Mouse (Mus musculus): ENCODE data around the gene Acnat1. TPM values are rescaled to one million over a fixed set of nuclear protein-coding genes. Genes with fewer than 3 reads are reported as not detected.
"Not testable (repeated sequence)": the region's sequence is repeated elsewhere in the genome, so short reads cannot be mapped to it uniquely, and the experiment has no call there.

Gene Acnat1
- total and polyA plus RNA-seq, 3 experiments: not detected

DNA sequence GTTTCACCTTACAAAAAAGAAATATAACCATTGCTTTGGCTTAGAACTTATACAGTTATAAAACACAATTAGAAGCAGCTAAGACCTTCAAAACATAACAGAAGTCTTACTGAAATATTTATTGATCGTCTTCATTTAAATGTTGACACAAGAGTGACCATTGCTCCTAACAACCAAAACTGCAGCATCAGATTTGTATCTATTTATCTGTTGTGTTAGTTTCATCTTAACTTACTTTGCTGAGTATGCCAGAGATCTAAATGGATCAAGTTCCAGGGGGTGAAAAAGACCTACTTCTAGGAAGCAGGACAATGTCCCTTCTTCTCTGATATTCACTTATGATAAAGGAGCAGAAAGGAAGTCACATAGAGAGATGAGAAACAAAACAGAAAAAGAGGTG lies 29.9 kb upstream of the Acnat1 start:
- no peak for TF ChIP-seq IRF4 (IDR thresholded peaks at IDR 0.05; ENCODE audit: low read depth, low read length)
- no peak for TF ChIP-seq CTCF (conservative IDR thresholded peaks at IDR 0.05 in 1 of 2, IDR thresholded peaks at IDR 0.05 in 1 of 2; ENCODE audit: low read depth in 2 of 2, low read length in 2 of 2)
- TF ChIP-seq BHLHE40 (IDR thresholded peaks at IDR 0.05; ENCODE audit: low read depth, low read length): no peak
- TF ChIP-seq TCF12 (IDR thresholded peaks at IDR 0.05; ENCODE audit: low read depth, low read length): no peak
- TF ChIP-seq EP300 (IDR thresholded peaks at IDR 0.05; ENCODE audit: low read length): no peak
- TF ChIP-seq POLR2AphosphoS2 (IDR thresholded peaks at IDR 0.05; ENCODE audit: low read depth, low read length): no peak
- TF ChIP-seq JUN (IDR thresholded peaks at IDR 0.05; ENCODE audit: insufficient read depth, low read depth, low read length): no peak
- no peak for TF ChIP-seq USF1 (IDR thresholded peaks at IDR 0.05; ENCODE audit: low read depth, low read length)
- no peak for TF ChIP-seq KAT2A (IDR thresholded peaks at IDR 0.05; ENCODE audit: insufficient replicate concordance, low read length)
- TF ChIP-seq ZKSCAN1 (IDR thresholded peaks at IDR 0.05; ENCODE audit: borderline replicate concordance, low read depth, low read length): no peak
- TF ChIP-seq ZNF384 (IDR thresholded peaks at IDR 0.05; ENCODE audit: low read depth, low read length): no peak
- no peak for TF ChIP-seq CHD2 (IDR thresholded peaks at IDR 0.05; ENCODE audit: low read length)
- TF ChIP-seq SMC3 (IDR thresholded peaks at IDR 0.05; ENCODE audit: low read depth, low read length): no peak
- TF ChIP-seq MAX (IDR thresholded peaks at IDR 0.05; ENCODE audit: low read length): no peak
- TF ChIP-seq MXI1 (IDR thresholded peaks at IDR 0.05; ENCODE audit: low read depth, low read length): no peak
- TF ChIP-seq E2F4 (IDR thresholded peaks at IDR 0.05; ENCODE audit: insufficient replicate concordance, low read depth, low read length): no peak
- no peak for TF ChIP-seq CHD1 (IDR thresholded peaks at IDR 0.05; ENCODE audit: low read depth, low read length)
- no peak for TF ChIP-seq ZMIZ1 (IDR thresholded peaks at IDR 0.05; ENCODE audit: low read depth, low read length)
- no peak for TF ChIP-seq PAX5 (IDR thresholded peaks at IDR 0.05; ENCODE audit: low read length)
- in situ Hi-C loops (cut with MboI; ENCODE audit: low pct_ligation_motif_present, low pct_unique_long_range_greater_than_20kb, low sequenced_read_pairs): no loop called here
- H3K4me3 ChIP-seq (replicated peaks in 1 of 3; ENCODE audit: low read depth in 2 of 3, low read length in 2 of 3, poor library complexity in 1 of 3): no peak overlapping the region
- no peak overlapping the region for H3K27ac ChIP-seq (ENCODE audit: insufficient read depth, low read depth)
- dilution Hi-C loops (cut with MboI; ENCODE audit: extremely low pct_ligation_motif_present, extremely low pct_unique_long_range_greater_than_20kb, low sequenced_read_pairs): no loop called here
- H3K9me3 ChIP-seq (replicated peaks; ENCODE audit: low read length): no peaks in the 10 kb centered on the region
- no peaks in the 10 kb centered on the region for H3K79me2 ChIP-seq (replicated peaks; ENCODE audit: control insufficient read depth, extremely low read depth, insufficient read depth, poor library complexity, severe bottlenecking)
- H3K4me1 ChIP-seq (ENCODE audit: control insufficient read depth in 1 of 2, insufficient read depth in 2 of 2): no peaks in the 10 kb centered on the region
- H3K27me3 ChIP-seq (replicated peaks): no peaks in the 10 kb centered on the region
- H3K4me2 ChIP-seq (ENCODE audit: insufficient read depth, low read depth, poor library complexity, severe bottlenecking): no peak overlapping the region
- no peaks in the 10 kb centered on the region for H3K36me3 ChIP-seq (replicated peaks in 1 of 2; ENCODE audit: control insufficient read depth in 1 of 2, insufficient read depth in 1 of 2, low read length in 1 of 2)
- DNase-seq (ENCODE audit: extremely low read depth): no peak
- no peak overlapping the region for H3K9ac ChIP-seq (ENCODE audit: insufficient read depth, low read depth)

DNA sequence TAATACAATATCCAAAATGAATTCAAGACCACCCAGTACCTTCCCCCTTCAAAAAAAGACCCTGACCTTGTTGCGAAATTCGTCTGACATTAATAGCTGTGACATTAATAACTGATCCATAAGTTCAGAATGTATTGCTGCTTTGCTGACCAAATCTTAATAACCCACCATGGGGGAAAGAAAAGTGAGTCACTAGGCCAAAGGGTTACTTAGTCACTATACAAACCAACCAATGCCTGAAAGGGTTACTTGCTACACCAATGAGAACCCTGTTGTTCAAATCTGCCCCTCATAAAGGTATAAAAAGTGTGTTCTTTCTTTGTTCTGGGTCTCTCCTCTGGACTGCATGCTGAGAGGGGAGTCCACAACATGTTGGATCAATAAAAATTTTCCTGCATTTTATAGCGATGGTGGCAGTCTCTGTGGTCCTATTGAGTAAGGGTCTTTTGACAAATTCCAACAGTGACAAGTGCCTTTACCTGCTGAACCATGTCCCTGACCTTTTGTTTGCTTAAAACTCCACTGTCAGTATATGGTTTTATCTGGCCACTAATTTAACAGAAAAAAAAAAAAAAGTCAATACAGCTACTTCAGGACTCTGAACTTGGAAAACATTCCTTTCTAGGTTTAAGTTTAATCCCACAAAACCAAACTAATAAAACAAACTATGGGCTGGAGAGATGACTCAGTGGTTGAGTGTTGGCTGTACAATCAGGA lies 12.4 kb upstream of the Acnat1 start:
- H3K9me3 ChIP-seq (replicated peaks; ENCODE audit: low read length); H3K27ac ChIP-seq (ENCODE audit: insufficient read depth, low read depth); H3K4me3 ChIP-seq (replicated peaks in 1 of 3; ENCODE audit: low read depth in 2 of 3, low read length in 2 of 3, poor library complexity in 1 of 3); dilution Hi-C loops (cut with MboI; ENCODE audit: extremely low pct_ligation_motif_present, extremely low pct_unique_long_range_greater_than_20kb, low sequenced_read_pairs); H3K9ac ChIP-seq (ENCODE audit: insufficient read depth, low read depth); H3K79me2 ChIP-seq (replicated peaks; ENCODE audit: control insufficient read depth, extremely low read depth, insufficient read depth, poor library complexity, severe bottlenecking); H3K4me1 ChIP-seq (ENCODE audit: control insufficient read depth in 1 of 2, insufficient read depth in 2 of 2); H3K27me3 ChIP-seq (replicated peaks); in situ Hi-C loops (cut with MboI; ENCODE audit: low pct_ligation_motif_present, low pct_unique_long_range_greater_than_20kb, low sequenced_read_pairs); H3K36me3 ChIP-seq (replicated peaks in 1 of 2; ENCODE audit: control insufficient read depth in 1 of 2, insufficient read depth in 1 of 2, low read length in 1 of 2); DNase-seq (ENCODE audit: extremely low read depth); H3K4me2 ChIP-seq (ENCODE audit: insufficient read depth, low read depth, poor library complexity, severe bottlenecking): not testable (repeated sequence)

Measured in CH12.LX (cell line).